Mouse (Mus musculus): ENCODE data around the gene Suco.

Suco gene

DNA sequence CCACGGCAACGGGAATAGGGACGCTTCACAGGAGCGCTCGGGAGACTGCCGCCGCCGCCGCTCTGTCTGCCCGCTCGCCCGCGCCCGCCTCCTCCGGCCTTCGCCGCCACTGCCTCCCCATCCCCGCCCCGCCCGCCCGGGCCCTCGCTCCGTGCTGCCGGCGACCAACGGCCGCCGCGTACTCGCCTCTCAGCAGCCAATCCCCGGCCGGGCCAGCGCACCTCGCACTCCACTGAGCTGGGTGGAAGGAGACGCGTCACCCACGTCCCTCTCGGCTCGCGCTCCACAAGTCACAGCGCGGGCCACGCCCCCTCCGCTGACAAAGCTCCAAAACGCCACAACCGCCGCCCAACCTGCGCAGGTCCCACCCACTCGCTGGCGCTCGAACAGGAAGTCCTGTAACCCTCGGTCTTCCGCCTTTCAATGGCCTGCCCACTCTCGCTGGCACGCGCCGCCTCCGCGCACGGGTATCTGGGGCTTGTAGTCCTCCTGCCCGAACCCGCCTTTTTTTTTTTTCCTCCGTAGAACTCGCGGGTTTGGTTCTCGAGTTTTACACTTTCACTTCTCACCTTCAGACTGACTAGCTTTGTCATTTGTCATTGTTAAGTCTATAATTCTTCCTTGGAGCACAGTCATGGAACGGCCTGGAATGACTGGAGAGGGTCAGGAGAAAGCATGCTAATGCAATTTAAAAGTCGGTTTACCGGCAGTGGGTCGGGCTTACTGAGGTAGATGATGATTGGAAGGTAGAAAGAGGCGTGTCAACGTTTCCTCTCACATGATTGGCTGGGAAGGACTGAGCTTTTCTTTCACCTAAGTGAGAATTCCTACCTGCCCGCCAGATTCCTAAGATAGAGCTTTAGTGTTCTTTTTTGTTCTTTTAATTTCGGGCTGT is at the start of gene Suco:
Gene Suco, minus strand, starts transcription at position 130 of the 895 bp plus-strand sequence.
- peak; percentile 100 for DNase-seq (ENCODE audit: low spot score in 2 of 2)

DNA sequence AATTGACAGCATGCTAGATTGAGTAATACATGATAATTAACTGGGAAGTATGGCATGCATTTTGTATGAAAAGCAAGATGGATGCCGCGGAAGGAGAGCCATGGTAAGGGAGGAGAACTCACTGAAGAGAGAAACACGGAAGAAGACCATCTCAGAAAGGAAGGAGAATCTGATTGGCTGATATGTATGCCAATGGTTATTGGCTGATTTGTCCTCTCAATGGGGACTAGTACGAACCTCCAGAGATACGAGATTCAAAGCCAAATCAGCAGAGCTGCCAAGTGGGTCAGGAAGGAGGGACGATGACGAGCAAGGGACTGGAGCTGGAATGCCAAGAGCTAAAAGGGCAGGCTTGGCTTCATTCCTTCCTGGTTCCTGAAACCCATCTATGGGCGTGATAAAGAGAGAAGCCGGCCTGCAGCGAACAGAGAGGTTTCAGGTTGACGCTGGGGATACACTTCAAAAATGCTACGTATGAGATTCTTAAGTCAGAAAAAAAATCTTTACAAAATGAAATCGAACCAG is 48.9 kb upstream of the Suco start:
- no peak for DNase-seq (ENCODE audit: low spot score in 2 of 2)

DNA sequence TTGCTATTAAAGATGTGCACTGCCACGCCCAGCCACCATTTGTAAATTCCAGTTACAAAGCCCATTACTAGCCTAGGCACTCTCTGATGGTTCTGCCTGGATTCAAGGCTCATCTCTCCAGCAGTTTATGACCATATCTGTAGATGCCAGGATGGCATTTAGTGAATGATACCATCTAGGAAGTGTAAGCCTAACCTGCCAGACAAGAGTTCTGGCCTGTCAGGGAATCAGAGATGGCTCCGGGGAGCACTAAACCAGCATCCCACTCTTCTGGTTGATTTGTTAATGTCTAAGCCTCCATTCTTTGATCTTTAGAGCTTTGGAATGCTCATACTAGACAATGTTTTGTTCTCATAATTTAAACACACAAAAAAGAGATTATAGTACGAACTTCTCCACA is 47.8 kb upstream of the Suco start:
- DNase-seq (ENCODE audit: low spot score in 2 of 2) = no peak

DNA sequence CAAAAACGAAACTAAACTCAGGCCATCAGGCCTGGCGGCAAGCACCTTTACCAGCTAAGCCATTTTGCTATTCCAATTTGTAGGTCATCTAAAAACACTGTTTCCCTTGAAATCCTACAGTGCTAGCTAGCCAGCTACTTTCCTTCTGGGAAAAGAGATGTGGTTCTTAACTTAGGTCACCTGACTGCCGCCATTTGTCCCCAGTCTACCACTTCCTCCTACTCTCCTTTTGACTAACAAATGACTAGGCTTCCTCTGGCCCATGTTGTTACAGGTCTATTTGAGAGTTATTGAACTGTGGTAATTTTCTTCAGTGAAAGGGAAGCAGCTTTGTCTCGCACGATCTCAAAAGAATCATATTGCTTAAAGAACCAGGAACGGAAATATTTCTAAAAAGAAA is 45.4 kb upstream of the Suco start:
- no peak for DNase-seq (ENCODE audit: low spot score in 2 of 2)

DNA sequence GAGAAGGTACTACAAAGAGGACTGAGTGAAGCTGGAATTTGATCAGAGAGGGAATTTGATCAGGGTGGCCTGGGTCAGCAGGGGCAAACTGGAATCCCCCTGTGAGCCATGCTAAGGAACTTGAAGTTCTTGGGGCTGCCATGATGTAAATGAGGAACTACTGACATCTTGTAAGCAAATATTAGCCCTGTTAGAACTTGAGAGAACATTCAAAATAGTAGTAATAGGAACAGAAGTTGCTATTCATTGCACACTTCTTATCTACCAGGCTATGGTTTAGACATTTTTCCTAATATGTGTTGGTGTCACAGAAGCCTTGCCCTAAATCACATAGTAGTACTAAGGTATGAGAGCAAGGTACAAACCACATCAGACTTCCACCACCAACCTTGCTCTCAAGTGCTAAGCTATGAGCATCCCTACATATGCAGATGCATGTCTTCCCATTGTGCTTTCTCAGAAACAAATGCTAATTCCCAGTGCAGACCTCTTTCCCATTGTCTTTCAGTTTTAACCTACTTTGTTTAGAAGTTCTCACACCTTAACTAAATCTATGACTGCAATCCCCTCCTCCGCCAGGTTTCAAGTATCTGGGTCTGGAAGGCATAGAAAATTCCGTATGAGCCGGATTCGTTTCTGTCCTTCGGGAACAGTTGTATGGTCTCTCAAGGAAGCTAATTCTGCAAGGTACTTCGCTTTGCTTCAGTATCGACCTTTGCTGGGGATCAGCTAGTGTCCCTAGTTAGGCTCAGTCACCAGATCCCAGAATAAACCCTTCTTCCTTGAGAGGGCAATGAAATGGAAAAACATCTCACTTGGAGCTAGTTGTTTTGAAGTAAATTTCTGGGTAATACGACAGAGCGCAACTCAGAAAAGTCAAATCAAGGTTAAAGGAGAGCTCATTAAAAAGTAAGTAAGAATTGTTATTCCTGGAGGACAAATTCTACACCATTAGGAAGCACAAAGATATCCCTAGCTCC is 44.3 kb upstream of the Suco start:
- no peak for DNase-seq (ENCODE audit: low spot score in 2 of 2)

DNA sequence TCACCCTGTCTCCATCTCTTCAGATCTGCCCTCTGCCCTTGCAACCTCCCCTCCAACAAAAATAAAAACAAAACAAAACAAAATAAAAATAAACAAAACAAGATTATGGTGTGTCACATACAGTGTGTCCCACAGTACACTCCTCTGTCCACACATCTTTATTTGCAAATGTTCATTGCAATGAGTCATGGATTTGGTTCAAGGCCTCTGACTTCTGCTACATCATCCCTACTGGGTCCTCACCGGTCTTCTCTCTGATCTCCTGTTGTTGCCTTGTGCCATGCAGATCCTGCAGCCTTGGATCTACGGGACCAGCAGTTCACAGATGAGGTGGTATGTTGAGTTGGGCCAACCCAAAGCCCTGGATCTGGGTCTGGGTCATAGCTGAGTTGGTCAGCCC is 43.1 kb upstream of the Suco start:
- no peak for DNase-seq (ENCODE audit: low spot score in 2 of 2)

DNA sequence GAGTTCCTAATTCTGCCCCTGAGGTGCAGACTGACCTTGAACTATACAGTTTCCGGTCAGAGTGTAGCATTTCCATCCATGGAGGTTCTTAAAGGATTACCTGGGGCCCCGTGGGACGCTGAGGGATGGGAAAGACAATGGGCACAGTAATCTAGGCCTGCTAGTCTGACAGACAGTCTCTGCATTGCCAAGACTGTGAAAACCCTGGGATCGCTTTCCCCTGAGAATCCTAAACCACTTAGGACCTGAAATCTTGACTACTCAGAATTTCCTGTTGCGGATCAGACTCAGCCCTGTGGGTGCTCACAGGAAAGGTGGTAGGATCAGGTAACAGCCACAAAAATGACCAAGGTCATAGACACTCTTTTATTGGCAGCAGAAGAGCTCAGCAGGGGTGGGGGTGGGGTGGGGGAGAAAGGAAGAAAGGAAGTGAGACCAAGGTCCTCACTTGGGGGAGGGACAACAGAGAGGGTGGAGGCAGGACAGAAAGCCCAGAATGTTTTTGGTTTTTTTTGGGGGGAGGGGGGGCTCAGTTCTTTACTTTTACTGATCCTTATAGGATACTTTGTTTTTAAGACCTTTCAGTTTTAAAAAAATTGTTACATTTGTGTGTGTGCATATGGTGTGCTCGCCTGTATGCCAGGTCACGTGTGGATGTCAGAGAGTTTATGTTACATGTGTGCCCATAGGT is 42.3 kb upstream of the Suco start:
- DNase-seq (ENCODE audit: low spot score in 2 of 2) = no peak

DNA sequence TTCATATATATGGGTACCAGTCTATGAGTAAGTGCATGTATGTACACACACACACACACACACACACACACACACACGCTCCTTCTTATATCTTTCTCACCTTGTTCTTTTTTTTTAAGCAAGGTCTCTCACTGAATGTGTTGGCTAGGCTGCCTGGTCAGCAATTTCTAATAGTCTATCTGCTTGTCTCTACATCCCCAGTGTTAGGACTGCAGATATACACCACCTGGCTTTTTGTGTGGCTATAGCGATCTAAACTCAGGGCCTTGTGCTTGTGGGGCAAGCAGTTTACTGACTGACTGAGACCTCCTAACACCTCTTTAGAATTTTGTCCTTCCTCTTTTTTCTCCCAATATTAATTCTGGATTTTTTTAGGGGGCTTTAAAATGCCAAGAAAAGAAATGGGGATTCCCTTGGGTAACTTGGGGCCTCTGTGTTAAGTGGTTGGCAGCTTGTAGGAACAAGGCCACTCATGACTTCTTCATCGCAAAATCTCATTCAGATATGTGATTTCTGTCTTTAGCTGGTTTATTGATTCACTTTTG is 41.5 kb upstream of the Suco start:
- DNase-seq (ENCODE audit: low spot score in 2 of 2) = no peak

DNA sequence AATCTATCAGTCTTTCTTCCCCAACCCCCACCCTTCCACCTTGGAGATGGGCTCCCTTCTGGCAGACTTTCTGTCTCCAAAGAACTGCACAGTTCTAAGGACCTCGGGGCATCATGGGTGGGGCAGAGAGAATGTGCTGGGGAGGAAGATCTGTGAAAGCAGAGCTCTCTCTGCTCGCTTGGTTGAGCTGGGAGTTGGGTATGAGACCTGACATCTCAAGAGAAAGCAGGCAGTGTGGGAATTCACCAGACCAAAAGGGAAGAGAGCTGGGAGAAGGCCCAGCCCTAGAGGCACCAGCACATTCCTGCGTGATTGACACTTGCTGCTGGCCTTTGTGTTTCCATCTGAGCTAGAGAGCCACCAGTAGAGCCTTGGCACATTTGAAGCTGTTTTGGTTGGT is 39.6 kb upstream of the Suco start:
- no peak for DNase-seq (ENCODE audit: low spot score in 2 of 2)

DNA sequence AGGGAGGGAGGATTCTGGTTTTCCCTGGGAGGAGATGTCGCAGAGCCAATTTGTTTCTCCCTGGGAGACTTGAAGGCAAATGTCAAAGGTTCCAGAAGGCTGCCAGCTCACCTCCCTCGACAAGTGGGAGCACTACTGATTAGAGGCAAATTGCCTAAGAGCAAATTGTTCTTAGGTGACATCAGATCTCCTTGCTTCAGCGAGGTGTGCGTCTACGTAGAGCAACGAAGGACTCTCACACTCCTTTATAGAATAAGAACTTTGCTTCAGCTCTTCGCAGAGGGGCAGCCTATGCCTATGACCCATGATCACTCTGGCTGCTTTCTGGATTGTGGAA is 37.1 kb upstream of the Suco start:
- no peak for DNase-seq (ENCODE audit: low spot score in 2 of 2)

DNA sequence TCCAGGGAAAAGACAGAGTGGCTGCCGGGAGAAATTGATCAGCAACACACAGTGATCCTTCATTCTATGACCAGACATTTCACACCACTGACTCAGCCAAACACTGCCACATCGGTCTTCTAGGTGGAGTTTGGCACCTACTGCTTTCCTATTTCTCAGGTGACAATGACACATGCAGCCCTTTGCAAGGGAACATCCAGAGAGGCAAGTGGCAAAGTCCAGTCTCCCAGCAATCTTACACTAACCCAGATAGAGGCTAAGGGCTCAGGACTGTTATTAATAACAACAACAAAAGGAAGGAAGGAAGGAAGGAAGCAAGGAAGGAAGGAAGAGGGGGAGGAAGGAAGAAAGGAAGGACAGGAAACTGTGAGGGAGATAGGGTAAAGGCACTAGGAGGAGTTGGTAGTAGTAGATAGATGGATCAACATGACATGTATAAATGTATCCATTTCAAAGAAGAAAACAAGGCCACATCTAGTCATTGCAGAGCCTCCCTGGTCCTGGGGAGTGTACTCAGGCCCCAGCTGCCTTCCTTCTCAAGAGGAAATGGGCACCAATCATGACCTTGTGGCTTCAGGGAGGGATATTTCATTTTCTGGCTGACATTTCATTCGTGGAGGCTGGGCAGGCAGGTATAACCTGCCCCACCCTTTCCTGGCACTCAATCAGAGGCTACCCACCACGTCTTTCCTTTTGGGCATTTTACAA is 36.6 kb upstream of the Suco start:
- no peak for DNase-seq (ENCODE audit: low spot score in 2 of 2)

DNA sequence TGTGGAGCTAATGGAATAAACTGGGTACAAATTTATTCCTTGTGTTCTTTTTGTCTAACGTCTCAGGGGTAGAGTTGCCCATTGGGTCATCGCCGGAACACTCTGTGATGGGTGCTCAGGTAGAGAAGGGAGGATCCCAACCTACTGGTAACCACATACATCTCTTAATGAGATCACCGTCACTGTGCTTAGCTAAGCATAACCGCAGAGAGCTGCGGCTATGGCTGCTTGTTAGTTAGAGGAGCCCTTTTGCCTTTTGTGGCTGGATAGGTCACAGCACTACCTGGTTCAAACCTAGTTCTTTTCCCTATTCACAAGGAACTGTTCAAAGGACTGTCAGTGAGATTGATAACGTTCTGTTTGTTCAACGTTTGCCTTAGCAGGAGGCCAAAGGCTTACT is 32.6 kb upstream of the Suco start:
- DNase-seq (ENCODE audit: low spot score in 2 of 2) = no peak

DNA sequence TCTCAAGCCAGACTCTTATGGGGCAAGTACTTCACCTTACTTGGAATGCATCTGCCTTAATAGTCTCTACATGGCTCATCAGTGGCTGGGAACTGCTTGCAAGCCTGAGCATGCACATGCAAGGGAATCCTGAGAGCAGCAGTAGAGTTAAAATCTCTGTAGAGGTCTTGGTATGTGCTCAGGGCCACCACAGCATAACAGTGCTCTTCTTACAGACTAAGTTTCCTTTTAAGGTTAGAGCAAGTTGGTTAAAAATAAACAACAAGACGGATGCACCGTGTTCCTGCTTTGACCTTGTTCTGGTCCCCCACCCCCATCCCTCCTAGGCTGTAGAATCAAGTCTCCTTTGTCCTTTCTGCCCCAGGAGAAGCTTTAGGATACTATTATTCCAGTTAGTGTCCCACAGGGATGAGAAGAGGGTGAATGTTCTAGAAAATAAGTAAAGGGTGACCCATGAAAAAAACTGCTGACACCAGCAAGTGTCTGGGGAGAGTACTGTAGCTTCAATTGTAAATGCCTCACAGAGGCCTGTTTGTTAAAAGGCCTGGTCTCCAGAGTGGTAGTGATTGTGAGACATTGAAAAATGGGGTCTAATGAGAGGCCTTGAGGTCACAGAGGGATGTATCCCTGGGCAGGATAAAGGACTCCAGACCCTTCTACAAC is 31.4 kb upstream of the Suco start:
- no peak for DNase-seq (ENCODE audit: low spot score in 2 of 2)

DNA sequence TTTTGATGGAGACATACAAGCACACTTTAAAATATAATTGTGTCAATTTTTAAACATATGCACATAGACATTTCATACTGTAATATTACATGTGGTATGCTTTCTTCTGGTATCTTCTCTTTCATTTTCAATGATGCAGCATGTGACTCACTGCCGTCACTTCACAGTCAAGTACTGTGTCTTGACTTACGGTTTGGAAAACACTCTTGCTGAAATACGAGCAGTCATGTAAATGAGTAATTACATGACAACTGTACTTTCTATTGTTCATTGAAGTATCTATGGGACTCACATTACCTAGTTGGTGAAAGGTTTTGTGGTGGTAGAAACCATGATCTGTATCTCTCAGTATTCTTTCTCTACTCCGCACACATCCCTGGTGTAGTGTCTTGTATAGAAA is 30.6 kb upstream of the Suco start:
- DNase-seq (ENCODE audit: low spot score in 2 of 2) = no peak

DNA sequence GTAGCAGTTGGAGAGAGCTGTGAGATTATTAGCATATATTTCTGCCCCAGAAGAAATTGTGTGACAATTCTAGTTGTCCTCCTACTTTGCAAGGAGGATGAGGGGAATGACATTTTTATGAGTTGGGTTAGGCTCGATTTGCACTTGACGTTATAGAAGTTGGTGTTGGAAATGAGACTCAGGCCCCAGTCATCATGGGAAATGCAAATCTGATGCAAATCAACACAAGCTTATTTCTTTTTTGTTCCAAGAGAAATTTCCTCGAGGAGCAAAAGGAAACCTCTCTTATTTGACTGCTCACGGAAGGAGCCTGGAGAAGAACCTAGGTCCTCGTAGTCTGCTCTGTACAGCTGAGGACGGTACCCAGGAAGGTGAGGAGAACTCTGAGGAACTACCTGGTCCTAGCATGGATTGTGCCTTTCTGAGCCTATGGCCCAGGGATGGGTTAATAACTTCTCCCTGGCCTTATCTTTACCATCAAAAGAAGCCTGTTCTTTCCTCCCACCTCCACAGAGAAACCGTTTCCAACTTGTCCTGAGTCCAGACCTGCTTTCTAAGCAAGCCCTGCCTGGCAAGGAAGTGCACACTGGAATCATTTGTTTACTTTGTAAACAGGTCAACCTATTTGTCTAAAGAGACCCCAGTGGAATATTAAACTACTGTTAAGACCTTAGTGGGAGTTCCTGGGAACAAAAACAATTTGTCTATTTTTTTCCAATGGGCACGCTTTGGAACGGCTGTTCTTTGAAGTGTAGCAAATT is 26.4 kb upstream of the Suco start:
- no peak for DNase-seq (ENCODE audit: low spot score in 2 of 2)

DNA sequence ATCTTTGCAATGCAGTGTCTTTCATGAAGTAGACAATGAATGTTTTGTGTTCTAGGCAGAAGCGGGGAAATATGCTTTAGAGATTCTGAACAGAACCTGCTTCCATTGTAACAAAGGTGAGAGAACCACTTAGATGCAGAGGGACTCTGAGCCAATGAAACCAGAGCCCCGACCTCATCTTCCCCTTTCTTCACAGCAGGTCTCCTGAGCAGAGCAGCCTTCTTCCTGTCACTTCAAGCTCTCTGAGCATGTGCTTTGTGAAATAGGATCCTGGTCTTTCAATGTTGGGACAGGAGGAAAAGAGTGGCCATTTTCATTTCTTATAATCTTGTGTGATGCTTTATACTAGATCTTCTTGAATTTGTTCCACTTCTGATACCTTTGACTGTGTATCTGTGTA is 23.6 kb upstream of the Suco start:
- no peak for DNase-seq (ENCODE audit: low spot score in 2 of 2)

DNA sequence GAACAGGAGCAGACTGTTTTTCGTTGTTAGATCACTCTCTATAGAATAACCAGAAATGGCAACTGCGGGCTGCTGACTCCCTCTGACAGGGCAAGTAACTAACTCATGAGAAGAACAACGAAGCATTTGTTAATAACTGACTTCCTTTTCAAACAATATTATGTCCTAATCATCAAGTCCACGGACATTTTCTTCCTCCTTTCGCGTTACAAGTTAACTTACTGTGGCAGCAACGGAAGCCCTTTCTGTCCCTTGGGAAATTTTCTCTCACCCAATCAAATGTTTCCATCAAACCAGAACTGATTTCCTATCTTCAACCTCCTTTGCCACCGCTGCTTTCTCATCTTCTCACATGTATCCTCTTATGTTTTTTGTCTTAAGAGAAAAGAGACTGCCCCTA is 20.8 kb upstream of the Suco start:
- no peak for DNase-seq (ENCODE audit: low spot score in 2 of 2)

DNA sequence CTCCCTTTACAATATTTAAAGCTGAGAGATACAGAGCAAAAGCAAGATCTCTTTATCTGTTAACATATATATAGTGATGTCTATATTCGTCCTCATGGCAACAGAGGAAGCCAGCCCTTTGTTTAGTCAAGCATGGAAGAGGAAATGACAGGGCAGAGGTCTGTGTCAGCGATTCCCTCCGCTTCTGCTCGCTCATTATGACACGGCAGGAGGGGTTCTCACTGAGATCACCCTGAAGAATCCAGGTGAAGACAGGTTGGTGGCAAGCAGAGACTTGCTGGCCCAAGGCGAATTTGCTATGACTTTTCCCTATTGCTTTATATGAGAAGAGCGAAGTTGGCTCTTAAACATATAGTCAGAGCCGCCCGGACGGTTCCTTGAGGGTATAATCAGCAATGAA is 19.6 kb upstream of the Suco start:
- DNase-seq (ENCODE audit: low spot score in 2 of 2) = no peak

DNA sequence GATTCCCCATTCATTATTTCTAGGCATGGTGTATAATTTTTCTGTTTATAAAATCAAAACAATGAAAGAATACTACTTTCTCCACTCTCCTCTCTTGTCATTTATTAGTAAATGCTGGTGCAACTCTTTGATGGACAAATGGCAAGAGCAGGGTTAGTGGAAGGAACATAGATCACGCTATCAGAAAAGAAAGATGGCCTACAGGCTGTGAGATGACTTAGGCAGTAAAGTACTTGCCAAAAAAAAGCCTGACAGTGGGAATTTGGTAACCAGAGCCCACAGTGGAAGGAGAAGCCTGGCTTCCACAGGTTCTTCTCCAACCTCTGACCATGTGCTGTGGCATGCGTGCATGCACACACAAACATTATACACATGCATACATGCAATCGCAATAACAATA is 18.5 kb upstream of the Suco start:
- DNase-seq (ENCODE audit: low spot score in 2 of 2) = no peak

DNA sequence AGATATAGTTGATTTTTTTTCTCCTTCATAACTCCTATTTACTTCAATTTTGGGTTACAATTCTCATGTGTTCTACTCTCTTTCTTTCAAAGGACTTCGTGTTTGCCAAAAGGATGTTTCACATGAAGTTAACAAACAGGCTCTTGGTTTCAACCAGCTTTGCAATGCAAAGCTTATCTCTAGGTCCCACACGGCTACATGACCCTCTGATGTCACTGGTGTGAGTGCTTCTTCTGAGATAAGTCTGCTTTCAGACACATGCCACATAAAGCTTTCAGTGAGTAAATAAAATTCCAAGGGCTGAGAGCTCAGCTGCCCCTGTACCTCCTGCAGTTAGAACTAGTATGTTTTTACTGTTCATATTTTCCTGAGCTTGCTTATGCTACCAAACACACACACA is 18.1 kb upstream of the Suco start:
- no peak for DNase-seq (ENCODE audit: low spot score in 2 of 2)
